Mouse (Mus musculus) gastrocnemius, postnatal 25 days (tissue): ENCODE measurements at regions not wholly inside any gene's neighbourhood (a gene's known extent, or its start where the extent isn't known, plus 50 kb on each side); places are given as distances from the start of the nearest gene placed in this dataset.
A peak's percentile ranks its signal among the peaks of the same experiment; 100 is the strongest.

Experiments
- DNase-seq: peaks from one replicate; pipeline ENCODE4 v3.0.0; 2022

GRCm38 (mm10) chr5:133532678-133533077, 566.8 kb upstream of the Castor2 start:
- DNase-seq, result no peak

GRCm38 (mm10) chr5:133505661-133506060, 593.9 kb upstream of the Castor2 start:
- DNase-seq, result no peak

GRCm38 (mm10) chr5:133487806-133488290, 611.7 kb upstream of the Castor2 start:
- peak; percentile 78 for DNase-seq

- peak; percentile 20 for DNase-seq
Measured at GRCm38 (mm10) chr5:133482291-133483086, 617.0 kb upstream of the Castor2 start.

GRCm38 (mm10) chr5:133479205-133479604, 620.3 kb upstream of the Castor2 start:
- DNase-seq, result no peak

GRCm38 (mm10) chr5:133453349-133454049, 646.0 kb upstream of the Castor2 start:
- no peak for DNase-seq

- DNase-seq, result no peak
Measured at GRCm38 (mm10) chr5:133449926-133450325, 649.6 kb upstream of the Castor2 start.

GRCm38 (mm10) chr5:133400826-133401225, 698.7 kb upstream of the Castor2 start:
- DNase-seq, result no peak

- DNase-seq, result no peak
Measured at GRCm38 (mm10) chr5:133389896-133390295, 709.6 kb upstream of the Castor2 start.

GRCm38 (mm10) chr5:133389023-133389840, 710.3 kb upstream of the Castor2 start:
- no peak for DNase-seq

GRCm38 (mm10) chr5:133385374-133386349, 713.8 kb upstream of the Castor2 start:
- no peak for DNase-seq

- no peak for DNase-seq
Measured at GRCm38 (mm10) chr5:133365771-133366170, 733.7 kb upstream of the Castor2 start.

GRCm38 (mm10) chr5:133347516-133347915, 752.0 kb upstream of the Castor2 start:
- no peak for DNase-seq

GRCm38 (mm10) chr5:133341973-133342372, 757.5 kb upstream of the Castor2 start:
- DNase-seq, result no peak

- DNase-seq, result no peak
Measured at GRCm38 (mm10) chr5:133320626-133321025, 777.5 kb upstream of the Auts2 start.

- DNase-seq, result no peak
Measured at GRCm38 (mm10) chr5:133320206-133320605, 777.1 kb upstream of the Auts2 start.

- no peak for DNase-seq
Measured at GRCm38 (mm10) chr5:133314031-133314430, 770.9 kb upstream of the Auts2 start.

- DNase-seq, result no peak
Measured at GRCm38 (mm10) chr5:133310979-133311890, 768.1 kb upstream of the Auts2 start.

GRCm38 (mm10) chr5:133267887-133268286, 724.7 kb upstream of the Auts2 start:
- no peak for DNase-seq

GRCm38 (mm10) chr5:133267356-133267755, 724.2 kb upstream of the Auts2 start:
- DNase-seq, result no peak
